9 mouse cellular contexts compared by ENCODE assay signal in genomic region chr15:78429139-78429459, GRCm38 (mm10). TPM values are rescaled to one million over a fixed set of nuclear protein-coding genes. Genes with fewer than 3 reads are reported as not detected.
A peak's percentile ranks its signal among the peaks of the same experiment; 100 is the strongest.
DNase-seq lines count a peak whose midpoint lies in the region; ATAC-seq and TF ChIP-seq lines count a peak whose summit lies in the region.
"Had no signal": no experiment of that assay in that cellular context is flagged by ENCODE, and none has a peak within 500 bp of the region (broad histone marks: within the 10 kb centered on the region; RNA-seq: fewer than 3 reads in every experiment).

No protein-coding gene starts in this region.

- no peak for TF ChIP-seq CTCF in heart, adult 2 months (IDR thresholded peaks at IDR 0.05)
- no peak for TF ChIP-seq CTCF in C2C12 (IDR thresholded peaks at IDR 0.05; ENCODE audit: control insufficient read depth, insufficient read depth, insufficient read length)
- TF ChIP-seq CTCF in liver, postnatal 0 days (IDR thresholded peaks at IDR 0.05; ENCODE audit: low read depth), result no peak

- TF ChIP-seq POLR2A in heart, adult 2 months (IDR thresholded peaks at IDR 0.05; ENCODE audit: insufficient read depth, low read depth, low read length), result 0 out of 2 replicates have a peak, but pooled peaks have one; percentile 20

- H3K9me3 ChIP-seq in hindbrain, embryonic 10.5 days, result no peaks in the 10 kb centered on the region
- no peaks in the 10 kb centered on the region for H3K9me3 ChIP-seq in liver, postnatal 0 days (ENCODE audit: low read length)

- no peak for ATAC-seq in liver, postnatal 0 days

- H3K27ac ChIP-seq in heart, adult 2 months, result peak overlapping the region; percentile 77
- peak overlapping the region; percentile 93 for H3K27ac ChIP-seq in hindbrain, embryonic 10.5 days
- 0 out of 2 replicates have a peak overlapping the region, but pooled peaks have one; percentile 44 for H3K27ac ChIP-seq in liver, postnatal 0 days (ENCODE audit: low read depth)

- peaks cover 11% of the 10 kb centered on the region for H3K79me3 ChIP-seq in C2C12 (ENCODE audit: low read depth)

- peak overlapping the region; percentile 75 for H3K4me3 ChIP-seq in heart, adult 2 months
- H3K4me3 ChIP-seq in C2C12 (ENCODE audit: insufficient read depth, poor library complexity, severe bottlenecking), result peak overlapping the region; percentile 85
- H3K4me3 ChIP-seq in hindbrain, embryonic 10.5 days, result peak overlapping the region; percentile 83
- H3K4me3 ChIP-seq in liver, postnatal 0 days (ENCODE audit: low read depth, low read length), result peak overlapping the region; percentile 41

- H3K4me1 ChIP-seq in heart, adult 2 months (ENCODE audit: control insufficient read depth, insufficient read depth, low read length), result peaks cover 2% of the 10 kb centered on the region; the same call in 1 of the 2 replicates
- H3K4me1 ChIP-seq in hindbrain, embryonic 10.5 days (replicated peaks), result peaks cover 59% of the 10 kb centered on the region
- peaks cover 9% of the 10 kb centered on the region for H3K4me1 ChIP-seq in liver, postnatal 0 days (ENCODE audit: insufficient read depth)

- no peaks in the 10 kb centered on the region for H3K27me3 ChIP-seq in heart, adult 2 months (ENCODE audit: control insufficient read depth, insufficient read depth, low read length)
- peaks cover 18% of the 10 kb centered on the region for H3K27me3 ChIP-seq in C2C12 (ENCODE audit: control insufficient read depth, insufficient read depth, insufficient read length)
- no peaks in the 10 kb centered on the region for H3K27me3 ChIP-seq in hindbrain, embryonic 10.5 days (ENCODE audit: insufficient read depth, poor library complexity, severe bottlenecking)
- H3K27me3 ChIP-seq in liver, postnatal 0 days (ENCODE audit: insufficient read depth, low read length), result peaks cover 17% of the 10 kb centered on the region

- no peak for DNase-seq in heart, adult 2 months
- DNase-seq in heart, adult 11 months, result no peak
- no peak for DNase-seq in hindbrain, embryonic 10.5 days (ENCODE audit: low spot score)
- DNase-seq in liver, postnatal 0 days, result no peak
- DNase-seq in testis, postnatal 10 days (ENCODE audit: low spot score), result no peak
- no peak for DNase-seq in frontal cortex, adult 2 months (ENCODE audit: extremely low spot score in 1 of 2, low spot score in 1 of 2)
- DNase-seq in kidney, adult 8-10 months, result no peak

- no peak for TF ChIP-seq EP300 in heart, adult 2 months (IDR thresholded peaks at IDR 0.05; ENCODE audit: insufficient read depth, low read depth, low read length)
- no peak for TF ChIP-seq EP300 in liver, postnatal 0 days (IDR thresholded peaks at IDR 0.05; ENCODE audit: low read depth)

- H3ac ChIP-seq in C2C12 (ENCODE audit: control insufficient read depth, insufficient read length, low read depth), result peak overlapping the region; percentile 81

- peak overlapping the region; percentile 60 for H3K4me2 ChIP-seq in liver, postnatal 0 days (ENCODE audit: low read depth, low read length)

- H3K9ac ChIP-seq in heart, adult 2 months (ENCODE audit: low read depth, low read length), result peak overlapping the region; percentile 72
- H3K9ac ChIP-seq in liver, postnatal 0 days (replicated peaks), result peak overlapping the region; percentile 45

- 25% methylated on average over 3 of the region's 3 CpGs for WGBS in heart, adult 2 months
- 3% methylated on average over 3 of the region's 3 CpGs for WGBS in hindbrain, embryonic 10.5 days
- WGBS in liver, postnatal 0 days (ENCODE audit: insufficient replicate concordance), result 20% methylated on average over 3 of the region's 3 CpGs

- H3K79me2 ChIP-seq in heart, adult 2 months (replicated peaks; ENCODE audit: control insufficient read depth, insufficient read depth, low read length), result no peaks in the 10 kb centered on the region
- peaks cover 26% of the 10 kb centered on the region for H3K79me2 ChIP-seq in C2C12 (ENCODE audit: control insufficient read depth, insufficient read depth)

- intact Hi-C loops in heart, adult 2 months (cut with DNase I), result loop anchor here (2.0 kb wide), 1 partner anchor 22 kb away; the partner anchor contains the start of gene Mpst

- no peaks in the 10 kb centered on the region for H3K36me3 ChIP-seq in heart, adult 2 months (ENCODE audit: control insufficient read depth, insufficient read depth, low read length)
- peaks cover 37% of the 10 kb centered on the region for H3K36me3 ChIP-seq in C2C12 (ENCODE audit: control insufficient read depth, insufficient read depth)
- peaks cover 39% of the 10 kb centered on the region for H3K36me3 ChIP-seq in hindbrain, embryonic 10.5 days
- no peaks in the 10 kb centered on the region for H3K36me3 ChIP-seq in liver, postnatal 0 days (replicated peaks; ENCODE audit: insufficient read depth, low read length)

TF ChIP-seq in C2C12, 6 proteins besides CTCF, POLR2A, EP300 and RAD21:
- TF ChIP-seq MAX (IDR thresholded peaks at IDR 0.05) (no peak), FOSL1 (IDR thresholded peaks at IDR 0.05; ENCODE audit: insufficient read depth, low read length, poor library complexity, severe bottlenecking) (no peak), MYOD1 (IDR thresholded peaks at IDR 0.05; ENCODE audit: control insufficient read depth, insufficient read length, low read depth) (no peak), USF1 (IDR thresholded peaks at IDR 0.05; ENCODE audit: low read depth) (no peak), CEBPB (IDR thresholded peaks at IDR 0.05; ENCODE audit: low read depth) (no peak), MYOG (IDR thresholded peaks at IDR 0.05; ENCODE audit: control insufficient read depth, extremely low read depth, insufficient read length) (no peak)

RNA-seq across cellular contexts. Expression of gene Kctd17, which starts 0.7 kb away (rescaled TPM):
- 10 to 100 TPM; 18.4 to 24.5 TPM for total RNA-seq in heart, adult 2 months (2021)
- polyA plus RNA-seq in heart, adult 2 months (2012; rRNA removed), result 52.5 and 66.1 TPM in 2 replicates
- polyA plus RNA-seq in C2C12 (2012; fragmentation: generic; extraction: Trizol), result 228 TPM
- polyA plus RNA-seq in hindbrain, embryonic 10.5 days (2016; fragmentation: Nextera tagmentation; extraction: Ambion mirVana), result 66.4 and 73.5 TPM in 2 replicates
- 6.0 and 6.1 TPM in 2 replicates for polyA plus RNA-seq in liver, postnatal 0 days (2015; fragmentation: Nextera tagmentation; extraction: Ambion mirVana)
- 380 and 463 TPM in 2 replicates for polyA plus RNA-seq in frontal cortex, adult 2 months (2012; rRNA removed)

RNA-seq across cellular contexts. Expression of gene Mpst, which starts 22.9 kb away (rescaled TPM):
- total RNA-seq in heart, adult 2 months (2021), result 10 to 100 TPM; 37.5 to 45.9 TPM
- polyA plus RNA-seq in heart, adult 2 months (2012; rRNA removed), result 64.5 and 79.5 TPM in 2 replicates
- polyA plus RNA-seq in C2C12 (2012; fragmentation: generic; extraction: Trizol), result 44.7 TPM
- 1.4 and 1.5 TPM in 2 replicates for polyA plus RNA-seq in hindbrain, embryonic 10.5 days (2016; fragmentation: Nextera tagmentation; extraction: Ambion mirVana)
- 4.3 and 7.0 TPM in 2 replicates for polyA plus RNA-seq in liver, postnatal 0 days (2015; fragmentation: Nextera tagmentation; extraction: Ambion mirVana)
- 58.0 and 66.0 TPM in 2 replicates for polyA plus RNA-seq in frontal cortex, adult 2 months (2012; rRNA removed)

RNA-seq across cellular contexts. Expression of gene Tst, which starts 23.4 kb away (rescaled TPM):
- 10 to 100 TPM; 19.1 to 23.2 TPM for total RNA-seq in heart, adult 2 months (2021)
- polyA plus RNA-seq in heart, adult 2 months (2012; rRNA removed), result 30.3 and 41.7 TPM in 2 replicates
- 21.4 TPM for polyA plus RNA-seq in C2C12 (2012; fragmentation: generic; extraction: Trizol)
- polyA plus RNA-seq in hindbrain, embryonic 10.5 days (2016; fragmentation: Nextera tagmentation; extraction: Ambion mirVana), result 7.7 and 10.9 TPM in 2 replicates
- 361 and 363 TPM in 2 replicates for polyA plus RNA-seq in liver, postnatal 0 days (2015; fragmentation: Nextera tagmentation; extraction: Ambion mirVana)
- 69.7 and 75.1 TPM in 2 replicates for polyA plus RNA-seq in frontal cortex, adult 2 months (2012; rRNA removed)

RNA-seq across cellular contexts. Expression of gene Tex33, which starts 33.4 kb away (rescaled TPM):
- total RNA-seq in heart, adult 2 months (2021), result not detected
- polyA plus RNA-seq in heart, adult 2 months (2012; rRNA removed), result 0.43 and 0.67 TPM in 2 replicates
- polyA plus RNA-seq in C2C12 (2012; fragmentation: generic; extraction: Trizol), result not detected
- not detected in 2 replicates for polyA plus RNA-seq in hindbrain, embryonic 10.5 days (2016; fragmentation: Nextera tagmentation; extraction: Ambion mirVana)
- not detected in 2 replicates for polyA plus RNA-seq in liver, postnatal 0 days (2015; fragmentation: Nextera tagmentation; extraction: Ambion mirVana)
- 0.12 TPM in 1 of 2 replicates, not detected in the other for polyA plus RNA-seq in frontal cortex, adult 2 months (2012; rRNA removed)

RNA-seq across cellular contexts. Expression of gene Tmprss6, which starts 39.3 kb away (rescaled TPM):
- total RNA-seq in heart, adult 2 months (2021), result not detected
- polyA plus RNA-seq in heart, adult 2 months (2012; rRNA removed), result 0.20 TPM in 1 of 2 replicates, not detected in the other
- 0.06 TPM for polyA plus RNA-seq in C2C12 (2012; fragmentation: generic; extraction: Trizol)
- not detected in 2 replicates for polyA plus RNA-seq in hindbrain, embryonic 10.5 days (2016; fragmentation: Nextera tagmentation; extraction: Ambion mirVana)
- 73.4 and 80.3 TPM in 2 replicates for polyA plus RNA-seq in liver, postnatal 0 days (2015; fragmentation: Nextera tagmentation; extraction: Ambion mirVana)
- 0.16 and 0.17 TPM in 2 replicates for polyA plus RNA-seq in frontal cortex, adult 2 months (2012; rRNA removed)
- total RNA-seq: layer of hippocampus, postnatal 14 days had no signal
